Mouse (Mus musculus) spleen, adult 2 months (tissue): ENCODE data around the gene Prex1. TPM values are rescaled to one million over a fixed set of nuclear protein-coding genes. Genes with fewer than 3 reads are reported as not detected.
"Not testable (repeated sequence)": the region's sequence is repeated elsewhere in the genome, so short reads cannot be mapped to it uniquely, and the experiment has no call there.

Experiments used
- DNase-seq, 2 experiments: peaks; one replicate each; pipeline versions ENCODE4 v3.0.0 to v3.0.0-alpha.2; 2012 to 2021; ENCODE audit warnings: low spot score in 2 of 2, low read depth in 1 of 2
- H3K27ac ChIP-seq: fragments of 200-500 bp; 2 replicates; pipeline ENCODE4 v1.5.1; 2012; ENCODE audit warnings: low read length, inconsistent platforms; ENCODE audit not compliant: insufficient read depth
- H3K27me3 ChIP-seq: fragments of 200-500 bp; 2 replicates; pipeline ENCODE4 v1.6.1; 2012; ENCODE audit warnings: mild to moderate bottlenecking, moderate library complexity, low read length, inconsistent platforms; ENCODE audit not compliant: control insufficient read depth, insufficient read depth
- H3K36me3 ChIP-seq: fragments of 200-500 bp; 2 replicates; pipeline ENCODE4 v1.6.1; 2012; ENCODE audit warnings: mild to moderate bottlenecking, low read length, inconsistent platforms; ENCODE audit not compliant: control insufficient read depth, insufficient read depth
- H3K4me1 ChIP-seq: fragments of 200-500 bp; 2 replicates; pipeline ENCODE4 v1.6.1; 2011; ENCODE audit warnings: inconsistent platforms; ENCODE audit not compliant: control insufficient read depth, insufficient read depth, insufficient read length
- H3K4me3 ChIP-seq: fragments of 200-500 bp; 2 replicates; pipeline ENCODE4 v1.5.1; 2011; ENCODE audit warnings: mild to moderate bottlenecking, inconsistent platforms; ENCODE audit not compliant: insufficient read depth, insufficient read length; ENCODE audit errors: extremely low read depth
- CTCF ChIP-seq: fragments of 200-500 bp; IDR thresholded peaks from 2 replicates; pipeline ENCODE4 v1.5.1; 2011; ENCODE audit warnings: mild to moderate bottlenecking, inconsistent platforms; ENCODE audit not compliant: insufficient read depth, insufficient read length, insufficient replicate concordance; ENCODE audit errors: extremely low read depth
- POLR2A ChIP-seq: fragments of 200-500 bp; IDR thresholded peaks from 2 replicates; pipeline ENCODE4 v1.6.1; 2011; ENCODE audit warnings: low read depth, low read length, inconsistent platforms
- WGBS: fragments of 180-500 bp; shearing (Covaris S2); methylation state at CpG from one replicate; pipeline ENCODE4 v1.1.7; 2018; 5-methylcytosine and 5-hydroxymethylcytosine counted together
- polyA plus RNA-seq: library from polyadenylated mRNA; depleted of rRNA; stranded (reverse); fragments of >200 nt; gene quantifications from 2 replicates; pipeline ENCODE4 v1.2.3, GENCODE M21; 2012

Gene Prex1
- polyA plus RNA-seq, 1 experiment = 123 TPM

- peak in 1 of 2 experiments; percentile 37 for DNase-seq
- H3K27ac ChIP-seq = peak overlapping the region; percentile 31; the same call in 1 of the 2 replicates
- H3K27me3 ChIP-seq = no peaks in the 10 kb centered on the region
- no peaks in the 10 kb centered on the region for H3K36me3 ChIP-seq
- WGBS = 29% methylated on average over 2 of the region's 2 CpGs
- H3K4me1 ChIP-seq = peaks cover 7% of the 10 kb centered on the region; the same call in 1 of the 2 replicates
- no peak for TF ChIP-seq CTCF
- no peak for TF ChIP-seq POLR2A
- H3K4me3 ChIP-seq = no peak overlapping the region
Measured at GRCm38 (mm10) chr2:166732860-166733259, 19.2 kb upstream of the Prex1 start.

- Histone ChIP-seq H3K4me1 (peaks cover 7% of the 10 kb centered on the region; the same call in 1 of the 2 replicates), H3K27me3 (no peaks in the 10 kb centered on the region), H3K27ac (no peak overlapping the region), H3K4me3 (no peak overlapping the region), H3K36me3 (no peaks in the 10 kb centered on the region)
- TF ChIP-seq CTCF (no peak), POLR2A (no peak)
- WGBS = 88% methylated on average over 4 of the region's 4 CpGs
- DNase-seq = no peak
Measured at GRCm38 (mm10) chr2:166732146-166732545, 18.5 kb upstream of the Prex1 start.

- H3K27me3 ChIP-seq, H3K36me3 ChIP-seq, H3K27ac ChIP-seq, H3K4me3 ChIP-seq, DNase-seq, H3K4me1 ChIP-seq: not testable (repeated sequence)
- 46% methylated on average over 1 of the region's 1 CpGs for WGBS
Measured at GRCm38 (mm10) chr2:166731102-166731883, 17.7 kb upstream of the Prex1 start.

- WGBS = 86% methylated on average over 6 of the region's 6 CpGs
- Histone ChIP-seq H3K36me3 (no peaks in the 10 kb centered on the region), H3K27ac (no peak overlapping the region), H3K27me3 (no peaks in the 10 kb centered on the region), H3K4me1 (peaks cover 7% of the 10 kb centered on the region; the same call in 1 of the 2 replicates), H3K4me3 (no peak overlapping the region)
- DNase-seq = no peak
- TF ChIP-seq CTCF = no peak
- no peak for TF ChIP-seq POLR2A
Measured at GRCm38 (mm10) chr2:166730567-166730915, 16.9 kb upstream of the Prex1 start.

GRCm38 (mm10) chr2:166729656-166730566 is 16.3 kb upstream of the Prex1 start:
- no peak for DNase-seq
- H3K4me1 ChIP-seq = peaks cover 7% of the 10 kb centered on the region; the same call in 1 of the 2 replicates
- no peaks in the 10 kb centered on the region for H3K36me3 ChIP-seq
- H3K27me3 ChIP-seq = no peaks in the 10 kb centered on the region
- no peak overlapping the region for H3K4me3 ChIP-seq
- TF ChIP-seq POLR2A = no peak
- no peak for TF ChIP-seq CTCF
- no peak overlapping the region for H3K27ac ChIP-seq
- 57% methylated on average over 19 of the region's 19 CpGs for WGBS

- no peaks in the 10 kb centered on the region for H3K27me3 ChIP-seq
- no peak overlapping the region for H3K27ac ChIP-seq
- peaks cover 7% of the 10 kb centered on the region; the same call in 1 of the 2 replicates for H3K4me1 ChIP-seq
- no peaks in the 10 kb centered on the region for H3K36me3 ChIP-seq
- TF ChIP-seq CTCF (no peak), POLR2A (no peak)
- 74% methylated on average over 3 of the region's 3 CpGs for WGBS
- H3K4me3 ChIP-seq = no peak overlapping the region
- no peak for DNase-seq
Measured at GRCm38 (mm10) chr2:166729045-166729444, 15.4 kb upstream of the Prex1 start.

- Histone ChIP-seq H3K27me3 (no peaks in the 10 kb centered on the region), H3K4me1 (peaks cover 7% of the 10 kb centered on the region; the same call in 1 of the 2 replicates), H3K4me3 (no peak overlapping the region), H3K27ac (no peak overlapping the region), H3K36me3 (no peaks in the 10 kb centered on the region)
- no peak for TF ChIP-seq POLR2A
- no peak for TF ChIP-seq CTCF
- 79% methylated on average over 3 of the region's 3 CpGs for WGBS
- DNase-seq = no peak
Measured at GRCm38 (mm10) chr2:166728261-166728680, 14.6 kb upstream of the Prex1 start.
